Mouse (Mus musculus): ENCODE results near the gene Tchp. TPM values are rescaled to one million over a fixed set of nuclear protein-coding genes. Genes with fewer than 3 reads are reported as not detected.

The Tchp gene
- polyA plus RNA-seq, 1 experiment from 2014 or later, result 9.4 TPM

DNA sequence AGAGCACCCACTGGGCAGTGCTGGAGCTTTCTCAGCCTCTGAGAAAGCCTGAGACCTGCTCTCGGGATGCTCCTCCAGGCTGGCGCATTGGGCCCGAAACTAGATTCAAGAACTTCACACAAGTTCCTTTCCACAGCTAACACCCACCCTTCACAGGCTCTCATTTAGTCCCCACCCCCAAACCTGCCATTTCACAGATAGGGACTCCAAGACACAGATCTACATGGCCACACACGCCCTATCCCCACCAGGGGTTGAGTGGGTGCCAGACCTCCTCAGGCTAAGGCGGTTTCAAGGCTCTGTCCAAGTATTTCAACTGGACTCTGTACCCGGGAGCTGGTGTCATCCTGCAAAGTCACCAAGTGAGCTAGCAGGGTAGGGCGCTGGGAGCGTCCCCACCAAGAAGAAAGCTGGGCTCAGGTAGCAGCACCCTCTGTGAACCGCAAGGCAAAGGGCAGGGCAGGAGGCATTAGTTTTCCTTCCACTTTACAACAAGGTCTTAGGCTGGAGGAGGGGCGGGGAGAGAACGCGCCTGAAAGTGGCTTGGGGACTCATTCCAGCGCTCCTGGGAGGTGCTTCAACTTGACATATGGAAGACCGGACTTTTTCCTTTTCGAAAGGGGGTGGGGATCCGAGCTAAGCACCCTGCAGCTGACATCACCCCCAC lies 17.7 kb upstream of the Tchp start:
- Histone ChIP-seq H3K9ac (ENCODE audit: low read length) (peak overlapping the region; percentile 86), H3K9me3 (replicated peaks; ENCODE audit: control insufficient read depth, low read length) (no peaks in the 10 kb centered on the region), H3K4me2 (ENCODE audit: low read depth, low read length) (peak overlapping the region; percentile 86), H3K36me3 (ENCODE audit: control insufficient read depth, insufficient read depth, low read length) (no peaks in the 10 kb centered on the region), H3K4me1 (ENCODE audit: control insufficient read depth, insufficient read depth, low read length) (peaks cover 19% of the 10 kb centered on the region), H3K27me3 (ENCODE audit: control insufficient read depth, insufficient read depth, low read length) (no peaks in the 10 kb centered on the region), H3K4me3 (replicated peaks; ENCODE audit: low read length) (peak overlapping the region; percentile 72), H3K27ac (ENCODE audit: low read length) (peak overlapping the region; percentile 77)
- ATAC-seq (ENCODE audit: insufficient read depth, low FRiP score), result peak; percentile 18; the same call in 1 of the 2 replicates
- WGBS, result 14% methylated on average over 16 of the region's 16 CpGs

- peak; percentile 96 for ATAC-seq (ENCODE audit: insufficient read depth, low FRiP score)
- Histone ChIP-seq H3K27ac (ENCODE audit: low read length) (peak within 1 kb of the TSS; percentile 77), H3K36me3 (ENCODE audit: control insufficient read depth, insufficient read depth, low read length) (no peaks in the 10 kb centered on the region), H3K4me2 (ENCODE audit: low read depth, low read length) (peak within 1 kb of the TSS; percentile 86), H3K27me3 (ENCODE audit: control insufficient read depth, insufficient read depth, low read length) (no peaks in the 10 kb centered on the region), H3K4me3 (replicated peaks; ENCODE audit: low read length) (peak within 1 kb of the TSS; percentile 72), H3K9ac (ENCODE audit: low read length) (peak within 1 kb of the TSS; percentile 86), H3K9me3 (replicated peaks; ENCODE audit: control insufficient read depth, low read length) (no peaks in the 10 kb centered on the region), H3K4me1 (ENCODE audit: control insufficient read depth, insufficient read depth, low read length) (peaks cover 19% of the 10 kb centered on the region)
- 3% methylated on average over 75 of the region's 75 CpGs for WGBS
Measured at GRCm38 (mm10) chr5:114690633-114691567, 16.7 kb upstream of the Tchp start, which contains the start of gene Gltp. TSS of gene Gltp (minus strand) at chr5:114690984.

DNA sequence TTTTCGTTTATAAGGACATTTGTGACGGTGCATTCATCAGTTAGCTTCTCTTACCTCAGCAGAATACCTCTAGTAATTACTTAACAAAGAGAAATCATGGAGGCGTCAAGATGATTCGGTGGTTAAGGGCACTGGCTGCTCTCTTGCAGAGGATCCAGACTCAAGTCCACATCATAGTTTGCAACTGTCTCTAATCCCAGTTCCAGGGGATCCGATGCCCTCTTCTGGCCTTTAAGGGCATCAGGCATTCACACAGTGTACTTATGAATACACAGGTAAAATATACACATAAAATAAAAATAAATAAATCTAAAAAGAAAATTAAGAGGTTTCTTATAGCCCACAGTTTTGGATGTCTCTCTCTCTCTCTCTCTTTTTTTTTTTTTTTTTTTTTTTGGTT lies 11.8 kb upstream of the Tchp start:
- H3K4me3 ChIP-seq (replicated peaks; ENCODE audit: low read length), result no peak overlapping the region

GRCm38 (mm10) chr5:114696939-114697338 lies 10.6 kb upstream of the Tchp start:
- no peak overlapping the region for H3K27ac ChIP-seq (ENCODE audit: low read length)
- H3K4me2 ChIP-seq (ENCODE audit: low read depth, low read length), result no peak overlapping the region
- WGBS, result 79% methylated on average over 17 of the region's 17 CpGs
- no peaks in the 10 kb centered on the region for H3K9me3 ChIP-seq (replicated peaks; ENCODE audit: control insufficient read depth, low read length)
- no peak overlapping the region for H3K9ac ChIP-seq (ENCODE audit: low read length)
- H3K4me3 ChIP-seq (replicated peaks; ENCODE audit: low read length), result no peak overlapping the region
- ATAC-seq (ENCODE audit: insufficient read depth, low FRiP score), result no peak
- no peaks in the 10 kb centered on the region for H3K27me3 ChIP-seq (ENCODE audit: control insufficient read depth, insufficient read depth, low read length)
- H3K4me1 ChIP-seq (ENCODE audit: control insufficient read depth, insufficient read depth, low read length), result no peaks in the 10 kb centered on the region
- no peaks in the 10 kb centered on the region for H3K36me3 ChIP-seq (ENCODE audit: control insufficient read depth, insufficient read depth, low read length)

More for the DNA sequence above, 11.8 kb upstream of the Tchp start:
- Histone ChIP-seq H3K27me3 (ENCODE audit: control insufficient read depth, insufficient read depth, low read length) (no peaks in the 10 kb centered on the region), H3K9me3 (replicated peaks; ENCODE audit: control insufficient read depth, low read length) (no peaks in the 10 kb centered on the region), H3K4me2 (ENCODE audit: low read depth, low read length) (no peak overlapping the region), H3K9ac (ENCODE audit: low read length) (no peak overlapping the region), H3K27ac (ENCODE audit: low read length) (no peak overlapping the region), H3K4me1 (ENCODE audit: control insufficient read depth, insufficient read depth, low read length) (peaks cover 5% of the 10 kb centered on the region; the same call in 1 of the 2 replicates), H3K36me3 (ENCODE audit: control insufficient read depth, insufficient read depth, low read length) (no peaks in the 10 kb centered on the region)
- 65% methylated on average over 5 of the region's 5 CpGs for whole genome bisulfite sequencing
- no peak for ATAC-seq (ENCODE audit: insufficient read depth, low FRiP score)

- no peak overlapping the region for H3K4me3 ChIP-seq (replicated peaks; ENCODE audit: low read length)
- no peaks in the 10 kb centered on the region for H3K36me3 ChIP-seq (ENCODE audit: control insufficient read depth, insufficient read depth, low read length)
- H3K4me1 ChIP-seq (ENCODE audit: control insufficient read depth, insufficient read depth, low read length), result no peaks in the 10 kb centered on the region
- H3K4me2 ChIP-seq (ENCODE audit: low read depth, low read length), result no peak overlapping the region
- H3K9ac ChIP-seq (ENCODE audit: low read length), result no peak overlapping the region
- WGBS, result 88% methylated on average over 19 of the region's 19 CpGs
- ATAC-seq (ENCODE audit: insufficient read depth, low FRiP score), result no peak
- no peak overlapping the region for H3K27ac ChIP-seq (ENCODE audit: low read length)
- H3K9me3 ChIP-seq (replicated peaks; ENCODE audit: control insufficient read depth, low read length), result no peaks in the 10 kb centered on the region
- H3K27me3 ChIP-seq (ENCODE audit: control insufficient read depth, insufficient read depth, low read length), result no peaks in the 10 kb centered on the region
Measured at GRCm38 (mm10) chr5:114698044-114698746, 9.4 kb upstream of the Tchp start.

DNA sequence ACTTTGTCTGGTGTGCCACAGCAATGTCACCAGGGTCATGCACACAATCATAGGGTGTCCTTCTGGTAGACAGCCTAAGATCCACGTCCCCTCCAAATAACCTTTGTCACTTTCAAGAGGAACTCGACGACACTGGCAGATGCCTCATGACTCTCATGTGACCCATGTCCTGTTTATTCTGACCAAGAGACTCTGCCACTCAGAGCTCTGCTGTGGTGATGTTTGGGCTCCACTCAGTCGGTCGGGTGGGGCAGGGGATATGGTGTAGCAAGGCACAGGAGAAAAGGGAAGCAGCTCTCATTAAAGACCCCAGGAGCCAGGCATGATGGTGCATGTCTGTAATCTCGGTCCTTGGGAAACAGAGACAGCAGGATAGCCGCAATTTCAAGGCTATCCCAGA lies 8.5 kb upstream of the Tchp start:
- Histone ChIP-seq H3K9ac (ENCODE audit: low read length) (no peak overlapping the region), H3K36me3 (ENCODE audit: control insufficient read depth, insufficient read depth, low read length) (no peaks in the 10 kb centered on the region), H3K4me2 (ENCODE audit: low read depth, low read length) (no peak overlapping the region), H3K27ac (ENCODE audit: low read length) (no peak overlapping the region), H3K4me1 (ENCODE audit: control insufficient read depth, insufficient read depth, low read length) (no peaks in the 10 kb centered on the region), H3K9me3 (replicated peaks; ENCODE audit: control insufficient read depth, low read length) (no peaks in the 10 kb centered on the region), H3K27me3 (ENCODE audit: control insufficient read depth, insufficient read depth, low read length) (no peaks in the 10 kb centered on the region), H3K4me3 (replicated peaks; ENCODE audit: low read length) (no peak overlapping the region)
- 49% methylated on average over 7 of the region's 7 CpGs for WGBS
- ATAC-seq (ENCODE audit: insufficient read depth, low FRiP score), result no peak

GRCm38 (mm10) chr5:114702403-114703392 lies 4.9 kb upstream of the Tchp start:
- Histone ChIP-seq H3K36me3 (ENCODE audit: control insufficient read depth, insufficient read depth, low read length) (no peaks in the 10 kb centered on the region), H3K27me3 (ENCODE audit: control insufficient read depth, insufficient read depth, low read length) (no peaks in the 10 kb centered on the region), H3K9me3 (replicated peaks; ENCODE audit: control insufficient read depth, low read length) (no peaks in the 10 kb centered on the region), H3K4me2 (ENCODE audit: low read depth, low read length) (no peak overlapping the region), H3K4me1 (ENCODE audit: control insufficient read depth, insufficient read depth, low read length) (no peaks in the 10 kb centered on the region), H3K9ac (ENCODE audit: low read length) (no peak overlapping the region), H3K4me3 (replicated peaks; ENCODE audit: low read length) (no peak overlapping the region), H3K27ac (ENCODE audit: low read length) (no peak overlapping the region)
- ATAC-seq (ENCODE audit: insufficient read depth, low FRiP score), result peak; percentile 34; the same call in 1 of the 2 replicates
- 52% methylated on average over 14 of the region's 14 CpGs for WGBS

- ATAC-seq (ENCODE audit: insufficient read depth, low FRiP score), result no peak
- Histone ChIP-seq H3K4me2 (ENCODE audit: low read depth, low read length) (peak overlapping the region; percentile 70), H3K9me3 (replicated peaks; ENCODE audit: control insufficient read depth, low read length) (no peaks in the 10 kb centered on the region), H3K36me3 (ENCODE audit: control insufficient read depth, insufficient read depth, low read length) (peaks cover 10% of the 10 kb centered on the region; the same call in 1 of the 2 replicates), H3K4me1 (ENCODE audit: control insufficient read depth, insufficient read depth, low read length) (peaks cover 6% of the 10 kb centered on the region), H3K4me3 (replicated peaks; ENCODE audit: low read length) (peak overlapping the region; percentile 94), H3K27ac (ENCODE audit: low read length) (no peak overlapping the region), H3K27me3 (ENCODE audit: control insufficient read depth, insufficient read depth, low read length) (no peaks in the 10 kb centered on the region), H3K9ac (ENCODE audit: low read length) (peak overlapping the region; percentile 87)
- 53% methylated on average over 15 of the region's 15 CpGs for WGBS
Measured at GRCm38 (mm10) chr5:114708491-114708890, 931 bp downstream of the Tchp start.

Data from stomach, embryonic 16.5 days (tissue).